Mouse (Mus musculus): ENCODE data around the gene Ppp1r13b. TPM values are rescaled to one million over a fixed set of nuclear protein-coding genes. Genes with fewer than 3 reads are reported as not detected.

Ppp1r13b gene
- total RNA-seq, 2 experiments from 2014 or later, result 58.1 to 60.3 TPM

GRCm38 (mm10) chr12:111798493-111798892 is 109.4 kb downstream of the Ppp1r13b start:
- DNase-seq, result no peak
- intact Hi-C loops (cut with DNase I), result no loop called here

- DNase-seq, result no peak
- intact Hi-C loops (cut with DNase I), result no loop called here
These were observed 110.7 kb downstream of the Ppp1r13b start for GRCm38 (mm10) chr12:111797251-111797650.

- peak; percentile 69 for DNase-seq
- intact Hi-C loops (cut with DNase I), result no loop called here
These were observed 112.6 kb downstream of the Ppp1r13b start for GRCm38 (mm10) chr12:111795180-111795895.

- intact Hi-C loops (cut with DNase I), result no loop called here
- no peak for DNase-seq
These were observed 113.3 kb downstream of the Ppp1r13b start for GRCm38 (mm10) chr12:111794526-111795179.

- DNase-seq, result peak; percentile 62
- intact Hi-C loops (cut with DNase I), result no loop called here
These were observed 113.8 kb downstream of the Ppp1r13b start for GRCm38 (mm10) chr12:111794102-111794501.

GRCm38 (mm10) chr12:111791474-111792104 is 116.3 kb downstream of the Ppp1r13b start:
- DNase-seq, result no peak
- intact Hi-C loops (cut with DNase I), result no loop called here

GRCm38 (mm10) chr12:111790631-111791030 is 117.3 kb downstream of the Ppp1r13b start:
- intact Hi-C loops (cut with DNase I), result no loop called here
- no peak for DNase-seq

- DNase-seq, result no peak
- intact Hi-C loops (cut with DNase I), result no loop called here
These were observed 117.8 kb downstream of the Ppp1r13b start for GRCm38 (mm10) chr12:111790090-111790489.

GRCm38 (mm10) chr12:111787015-111787414 is 120.9 kb downstream of the Ppp1r13b start:
- no peak for DNase-seq
- intact Hi-C loops (cut with DNase I), result no loop called here

- intact Hi-C loops (cut with DNase I), result no loop called here
- no peak for DNase-seq
These were observed 122.7 kb downstream of the Ppp1r13b start for GRCm38 (mm10) chr12:111785174-111785573.

- intact Hi-C loops (cut with DNase I), result no loop called here
- no peak for DNase-seq
These were observed 128.4 kb downstream of the Ppp1r13b start for GRCm38 (mm10) chr12:111779544-111779943.

Other genes starting within 250 kb of the Ppp1r13b start
- 100 to 1,000 TPM; 638 to 668 TPM for gene Ckb, start 235.8 kb downstream of the Ppp1r13b start, total RNA-seq (2021)
- gene Trmt61a, start 230.0 kb downstream of the Ppp1r13b start, total RNA-seq (2021), result 10 to 100 TPM; 21.3 to 22.0 TPM
- gene Bag5, start 194.9 kb downstream of the Ppp1r13b start, total RNA-seq (2021), result 10 to 100 TPM; 42.0 to 43.6 TPM
- gene Apopt1, start 194.8 kb downstream of the Ppp1r13b start, total RNA-seq (2021), result 10 to 100 TPM; 27.0 to 33.0 TPM
- 100 to 1,000 TPM; 716 to 729 TPM for gene Klc1, start 149.3 kb downstream of the Ppp1r13b start, total RNA-seq (2021)
- gene Xrcc3, start 94.2 kb downstream of the Ppp1r13b start, total RNA-seq (2021), result 1 to 10 TPM; 1.5 to 2.2 TPM
- 10 to 100 TPM; 11.6 to 12.6 TPM for gene Zfyve21, start 93.9 kb downstream of the Ppp1r13b start, total RNA-seq (2021)
- 100 to 1,000 TPM; 363 to 384 TPM for gene Atp5mpl, start 58.9 kb upstream of the Ppp1r13b start, total RNA-seq (2021)
- gene Tdrd9, start 63.4 kb upstream of the Ppp1r13b start, total RNA-seq (2021), result under 1 TPM; 0.34 to 0.56 TPM
- not detected for gene Rd3l, start 73.2 kb upstream of the Ppp1r13b start, total RNA-seq (2021)
- gene Aspg, start 198.6 kb upstream of the Ppp1r13b start, total RNA-seq (2021), result 1 to 10 TPM; 1.2 to 1.4 TPM
- 10 to 100 TPM; 23.0 to 24.6 TPM for gene Kif26a, start 238.1 kb upstream of the Ppp1r13b start, total RNA-seq (2021)

All from left cerebral cortex, postnatal 4 days (tissue).